Mouse (Mus musculus) kidney, adult 8-10 months (tissue): Measurements from ENCODE around the gene Aox1.

ENCODE experiments used
- DNase-seq, 2 experiments: peaks; one replicate each; pipeline ENCODE4 v3.0.0; 2022

Aox1 gene

GRCm38 (mm10) chr1:58065606-58066005, 35.9 kb downstream of the Aox1 start:
- no peak for DNase-seq

GRCm38 (mm10) chr1:58069181-58069580, 39.5 kb downstream of the Aox1 start:
- DNase-seq = no peak

DNA sequence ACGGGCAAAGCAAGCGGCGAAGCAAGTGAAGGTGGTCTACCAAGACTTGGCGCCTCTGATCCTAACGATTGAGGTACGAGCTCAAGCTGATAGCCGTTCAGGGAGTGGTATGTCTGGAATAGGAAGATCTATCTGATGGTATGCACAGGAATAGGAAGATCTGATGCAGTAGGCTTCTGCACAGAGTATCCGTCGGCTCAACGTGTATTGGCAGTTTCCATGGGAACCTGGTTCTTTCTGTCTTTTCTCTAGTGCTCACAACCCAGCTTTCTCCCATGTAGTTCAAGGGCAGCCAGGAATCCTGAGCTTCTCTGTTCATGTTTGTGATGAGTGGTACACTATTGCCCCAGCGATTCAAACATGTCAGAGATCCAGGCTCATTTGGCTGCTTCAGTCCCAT, 40.4 kb downstream of the Aox1 start:
- DNase-seq = no peak

GRCm38 (mm10) chr1:58071006-58071405, 41.3 kb downstream of the Aox1 start:
- DNase-seq = no peak

GRCm38 (mm10) chr1:58071509-58071908, 41.8 kb downstream of the Aox1 start:
- no peak for DNase-seq

DNA sequence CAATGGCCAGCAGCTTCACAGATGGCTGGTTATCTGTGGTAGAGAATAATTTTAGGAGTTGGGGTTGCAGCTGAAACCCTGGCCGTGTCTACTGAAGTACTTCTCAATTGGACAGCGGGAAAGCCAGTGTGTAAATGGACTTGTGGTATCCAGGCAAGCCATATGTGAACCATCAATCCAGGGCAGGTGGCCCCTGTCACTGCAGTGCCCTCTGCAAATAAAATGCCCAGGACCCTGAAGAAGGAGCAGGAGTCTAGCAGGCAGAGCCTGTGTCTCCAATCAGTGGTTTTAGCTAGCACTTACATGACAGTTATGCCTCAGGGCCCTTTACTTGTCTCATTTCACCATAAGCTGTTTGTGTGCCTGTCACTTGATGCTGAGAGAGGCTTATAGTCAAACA, 42.7 kb downstream of the Aox1 start:
- DNase-seq = no peak

DNA sequence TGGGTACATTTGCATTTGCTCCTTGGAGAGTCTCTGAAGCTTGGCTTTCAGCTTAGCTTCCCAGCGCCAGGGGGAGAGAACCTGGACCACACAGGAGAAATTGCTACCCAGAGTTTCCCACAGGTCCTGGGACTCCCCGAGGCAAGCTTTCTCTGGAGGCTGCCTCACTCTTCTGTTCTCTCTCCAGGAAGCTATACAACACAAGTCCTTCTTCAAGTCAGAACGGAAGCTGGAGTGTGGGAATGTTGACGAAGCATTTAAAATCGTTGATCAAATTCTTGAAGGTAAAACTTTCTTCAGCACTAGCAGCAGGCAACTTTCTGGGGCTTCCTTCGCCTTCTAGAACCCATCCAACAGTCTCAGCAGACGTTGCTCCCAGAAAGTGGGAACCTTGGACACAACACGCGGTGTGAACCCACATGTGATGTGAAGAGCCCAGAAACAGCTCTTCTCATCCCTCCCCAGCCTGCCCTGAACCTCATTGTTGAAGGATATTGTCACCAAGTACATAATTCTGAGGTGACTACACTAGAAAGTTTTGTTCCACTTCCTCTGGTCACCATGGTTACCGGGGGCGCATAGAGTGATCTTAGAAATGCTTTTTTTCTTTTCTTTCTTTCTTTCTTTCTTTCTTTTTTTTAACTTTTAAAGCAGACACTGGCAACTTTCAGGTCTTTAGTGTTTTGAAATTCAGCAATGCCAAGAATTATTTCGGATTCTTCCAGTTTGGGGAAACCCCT, 43.4 kb downstream of the Aox1 start:
- DNase-seq = no peak

DNA sequence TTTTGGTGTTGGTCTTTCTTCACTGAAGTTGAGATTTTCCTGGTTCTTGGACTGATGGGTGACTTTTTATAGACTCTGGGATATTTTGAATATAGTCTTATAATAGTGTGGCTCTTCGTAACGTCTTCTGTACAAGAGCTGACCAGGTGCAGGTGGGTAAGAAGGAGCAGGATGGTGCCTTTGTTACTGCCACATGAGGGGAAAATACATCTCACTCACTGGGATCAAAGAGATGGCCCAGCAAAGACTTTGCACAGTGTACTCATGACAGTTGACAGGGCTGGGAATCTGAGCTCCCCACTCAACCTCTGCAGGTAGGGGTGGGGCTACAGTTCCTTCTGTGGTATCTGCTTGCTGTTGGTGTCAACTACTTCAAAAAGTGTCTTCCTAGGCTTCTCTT, 44.5 kb downstream of the Aox1 start:
- no peak for DNase-seq

DNA sequence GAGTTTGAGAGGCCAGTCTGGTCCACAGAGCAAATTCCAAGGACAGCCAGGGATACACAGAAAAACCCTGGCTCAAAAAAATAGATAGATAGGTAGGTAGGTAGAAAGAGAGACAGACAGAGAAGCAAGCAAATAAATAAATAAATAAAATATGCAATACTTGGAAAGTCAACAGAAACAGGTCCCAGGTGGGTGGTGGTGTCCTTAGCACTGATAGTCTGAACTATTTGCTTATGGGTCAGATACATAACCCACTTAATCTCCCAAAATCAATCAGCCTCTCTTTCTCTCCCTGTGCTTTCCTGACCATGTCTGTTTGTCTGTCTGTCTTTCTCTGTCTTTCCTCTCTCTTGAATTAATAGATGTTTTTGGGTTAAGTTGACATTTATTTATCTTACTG, 48.2 kb downstream of the Aox1 start:
- DNase-seq = no peak

DNA sequence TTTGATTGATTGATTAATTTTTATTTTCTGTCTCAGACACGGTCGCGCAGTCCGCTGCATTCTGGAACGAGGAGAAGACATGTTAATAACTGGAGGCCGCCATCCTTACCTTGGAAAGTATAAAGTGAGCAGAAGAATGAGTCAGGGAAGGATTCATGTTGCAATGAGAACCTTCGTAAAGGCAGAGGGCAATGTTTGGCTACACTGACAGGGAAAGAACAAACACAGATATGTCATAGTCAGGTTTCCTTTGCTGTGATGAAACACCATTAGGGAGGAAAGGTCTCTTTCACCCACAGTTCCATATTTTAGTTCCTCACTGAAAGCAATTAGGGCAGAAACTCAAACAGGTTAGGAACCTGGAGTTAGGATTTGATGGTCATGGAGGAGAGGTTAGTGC, 48.7 kb downstream of the Aox1 start:
- DNase-seq = no peak

- DNase-seq = peak in 1 of 2 experiments; percentile 19
Observed at GRCm38 (mm10) chr1:58079689-58080088, 50.0 kb downstream of the Aox1 start.

DNA sequence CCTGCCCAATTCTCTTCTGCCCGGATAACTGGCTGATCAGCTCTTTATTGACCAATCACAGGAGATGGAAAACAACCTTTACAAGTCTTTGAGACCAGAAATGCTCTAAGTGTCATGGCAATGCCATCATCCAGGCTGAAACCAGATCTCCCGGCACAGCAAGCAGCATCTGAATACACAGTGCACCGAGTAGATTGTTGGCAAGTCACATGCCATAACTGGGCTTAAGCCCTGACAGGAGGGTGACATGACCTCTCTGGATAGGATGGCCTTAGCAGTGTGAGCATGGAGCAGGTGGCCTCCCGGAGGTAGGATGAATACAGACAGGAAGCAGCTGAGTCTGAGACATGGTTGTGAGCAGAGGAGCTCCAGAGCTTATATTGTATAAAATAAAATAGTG, 50.7 kb downstream of the Aox1 start:
- no peak for DNase-seq

GRCm38 (mm10) chr1:58081356-58081755, 51.6 kb downstream of the Aox1 start:
- DNase-seq = no peak

GRCm38 (mm10) chr1:58089316-58089715, 59.6 kb downstream of the Aox1 start:
- DNase-seq = no peak

DNA sequence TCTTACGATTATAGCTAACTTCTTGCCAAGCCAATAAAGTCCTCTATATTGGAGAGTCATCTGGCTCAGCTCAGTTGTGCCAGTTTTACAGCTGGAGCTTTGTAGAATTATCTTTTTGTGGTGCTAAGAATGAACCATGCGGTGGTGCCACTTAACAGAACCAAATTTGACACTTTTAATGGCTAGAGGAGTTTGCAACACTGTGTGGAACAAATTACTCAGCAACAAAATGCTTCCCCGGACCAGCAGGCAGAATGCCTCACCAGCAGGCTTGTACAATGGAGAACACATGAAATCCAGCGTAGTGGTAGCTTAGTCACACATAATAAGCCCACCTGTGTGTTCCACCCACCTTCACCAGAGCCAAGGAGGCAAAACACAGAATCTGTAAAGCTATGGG, 60.5 kb downstream of the Aox1 start:
- no peak for DNase-seq

- DNase-seq = no peak
Observed at GRCm38 (mm10) chr1:58091213-58091612, 61.5 kb downstream of the Aox1 start.

- no peak for DNase-seq
Observed at GRCm38 (mm10) chr1:58091992-58092560, 62.3 kb downstream of the Aox1 start.

DNA sequence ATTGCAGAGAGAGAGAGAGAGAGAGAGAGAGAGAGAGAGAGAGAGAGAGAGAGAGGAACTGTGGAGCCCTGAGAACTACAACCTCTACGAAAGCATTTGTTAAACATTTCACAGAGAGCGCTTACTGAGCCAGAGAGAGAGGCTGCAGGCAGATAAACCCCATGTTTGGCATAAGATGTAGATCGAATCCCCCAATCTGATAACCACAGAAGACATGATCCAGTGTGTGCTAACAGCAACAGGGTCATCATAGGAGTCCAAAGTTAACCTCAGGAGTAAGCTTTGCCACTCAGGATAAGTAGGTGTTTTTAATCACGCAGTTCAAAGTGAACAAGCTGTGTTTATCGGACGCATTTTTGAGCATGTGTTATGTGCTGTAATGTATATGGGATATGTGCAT, 67.6 kb downstream of the Aox1 start:
- DNase-seq = no peak

DNA sequence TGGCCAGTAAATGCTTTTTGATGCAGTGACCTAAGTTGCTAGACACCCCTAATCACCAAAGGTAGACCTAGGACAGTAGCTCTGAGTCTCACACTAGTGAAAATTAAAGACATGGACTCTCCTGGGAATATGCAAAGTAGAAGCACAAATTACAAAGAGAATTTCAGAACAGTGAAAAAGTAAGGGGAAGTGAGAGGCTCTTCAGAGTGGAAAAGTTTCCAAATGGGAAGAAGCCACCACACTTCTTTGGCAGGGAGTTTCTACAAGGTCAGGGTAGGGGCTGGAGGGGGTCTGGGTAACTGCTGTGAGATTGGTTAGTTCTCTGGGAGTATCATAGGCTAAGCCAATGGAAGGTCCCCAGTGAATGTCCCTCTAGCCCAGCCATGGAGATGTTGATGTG, 69.4 kb downstream of the Aox1 start:
- DNase-seq = no peak

GRCm38 (mm10) chr1:58101531-58102146, 71.9 kb downstream of the Aox1 start:
- peak in 1 of 2 experiments; percentile 18 for DNase-seq

- no peak for DNase-seq
Observed at GRCm38 (mm10) chr1:58102494-58102893, 72.8 kb downstream of the Aox1 start.

DNA sequence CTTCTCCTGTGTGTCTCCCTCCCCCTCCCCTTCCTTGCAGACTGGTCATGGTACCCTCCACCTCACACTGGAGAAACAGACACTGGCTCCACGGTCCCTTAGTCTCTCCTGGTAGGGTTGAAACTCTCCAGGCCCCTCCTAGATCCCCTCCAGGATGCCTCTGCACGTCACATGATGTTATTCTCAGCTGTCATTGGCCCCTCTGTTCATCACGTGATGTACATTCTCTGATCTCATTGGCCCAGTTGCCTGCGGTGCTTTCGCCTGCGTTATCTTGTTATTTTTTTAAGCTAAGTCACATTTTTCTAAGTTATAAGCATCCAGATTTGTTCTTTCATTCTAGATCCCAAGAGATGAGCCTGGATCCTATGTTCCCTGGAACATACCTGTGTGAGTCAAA, 76.0 kb downstream of the Aox1 start:
- DNase-seq = no peak

DNA sequence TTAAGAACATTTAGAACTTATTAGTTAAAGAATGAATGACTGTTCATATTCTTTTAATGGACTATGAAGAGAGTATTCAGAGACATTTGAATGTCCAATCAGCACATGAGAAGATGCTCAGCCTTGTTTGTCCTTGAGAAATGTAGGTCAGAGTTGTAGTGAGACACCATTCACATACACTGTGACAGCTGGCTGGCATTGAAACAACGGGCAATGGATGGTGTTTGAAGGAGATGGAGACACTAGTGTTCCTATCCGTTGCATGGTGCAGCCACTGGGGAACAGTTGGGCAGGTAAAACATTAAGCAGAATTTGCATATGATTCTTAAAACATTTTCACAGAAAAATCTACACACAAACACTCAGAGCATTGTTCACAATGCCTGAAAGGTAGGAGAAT, 77.3 kb downstream of the Aox1 start:
- no peak for DNase-seq

DNA sequence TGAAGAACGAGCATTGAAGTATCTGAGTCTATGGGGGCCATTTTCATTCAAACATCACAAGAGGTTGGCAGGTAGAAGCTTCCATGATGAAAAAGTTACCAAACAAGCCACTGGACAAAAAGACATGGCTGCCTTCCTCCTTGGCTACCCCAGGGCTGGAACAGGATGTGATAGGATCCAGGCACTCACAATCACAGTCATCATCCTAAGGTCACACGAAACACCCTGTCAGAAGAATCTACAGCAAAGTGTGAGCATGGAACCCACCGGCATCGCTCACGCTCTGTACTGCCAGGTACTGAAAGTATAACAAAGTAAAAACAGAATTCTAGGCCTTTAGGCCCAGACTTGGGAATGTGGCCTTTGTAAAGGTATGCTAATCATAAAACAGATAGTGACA, 80.5 kb downstream of the Aox1 start:
- no peak for DNase-seq

DNA sequence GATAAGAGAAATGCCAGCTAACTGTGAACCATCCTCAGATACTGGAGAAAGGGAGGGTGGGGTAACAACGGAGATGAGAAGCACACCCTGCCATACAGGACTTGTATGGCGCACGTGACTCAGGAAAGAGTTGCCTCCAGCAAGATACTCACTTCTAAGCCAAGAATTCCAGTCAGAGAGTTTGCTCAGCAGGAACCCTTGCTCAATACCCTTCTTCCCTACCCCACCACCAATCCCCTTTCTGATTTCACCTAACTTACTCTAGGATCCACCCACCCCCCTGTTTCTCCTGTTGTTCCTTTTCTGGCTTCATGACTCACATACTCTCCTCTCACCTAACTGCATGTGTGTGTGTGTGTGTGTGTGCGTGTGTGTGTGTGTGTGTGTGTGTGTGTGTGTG, 81.6 kb downstream of the Aox1 start:
- DNase-seq = no peak
